In genomic region chr13:104286336-104286735, GRCm38 (mm10) we compare ENCODE assay signal across 8 mouse cellular contexts. TPM values are rescaled to one million over a fixed set of nuclear protein-coding genes. Genes with fewer than 3 reads are reported as not detected.
DNase-seq lines count a peak whose midpoint lies in the region; ATAC-seq and TF ChIP-seq lines count a peak whose summit lies in the region.

No protein-coding gene starts in this region.

- no peaks in the 10 kb centered on the region for H3K27me3 ChIP-seq in intestine, embryonic 14.5 days (replicated peaks; ENCODE audit: control insufficient read depth, insufficient read depth, low read length)
- no peaks in the 10 kb centered on the region for H3K27me3 ChIP-seq in neural tube, embryonic 14.5 days (ENCODE audit: control insufficient read depth, insufficient read depth, low read length)

- no peaks in the 10 kb centered on the region for H3K36me3 ChIP-seq in intestine, embryonic 14.5 days (ENCODE audit: control insufficient read depth, insufficient read depth, low read length)
- no peaks in the 10 kb centered on the region for H3K36me3 ChIP-seq in neural tube, embryonic 14.5 days (ENCODE audit: control insufficient read depth, insufficient read depth, low read length)

- DNase-seq in lung, postnatal 36 days: peak; percentile 10
- DNase-seq in lung, postnatal 14 days: no peak
- DNase-seq in intestine, embryonic 14.5 days (ENCODE audit: low spot score): no peak
- no peak for DNase-seq in left cerebral cortex, postnatal 4 days
- DNase-seq in gastrocnemius, postnatal 14 days: no peak

- TF ChIP-seq POLR2A in embryonic fibroblast, embryonic 13.5 days (IDR thresholded peaks at IDR 0.05; ENCODE audit: low read depth, low read length): no peak

- H3K9ac ChIP-seq in intestine, embryonic 14.5 days (ENCODE audit: low read length): peak overlapping the region; percentile 45
- no peak overlapping the region for H3K9ac ChIP-seq in neural tube, embryonic 14.5 days (replicated peaks; ENCODE audit: low read depth, low read length)

- H3K4me2 ChIP-seq in intestine, embryonic 14.5 days (ENCODE audit: low read length): peak overlapping the region; percentile 60
- H3K4me2 ChIP-seq in neural tube, embryonic 14.5 days (ENCODE audit: low read depth, low read length): peak overlapping the region; percentile 73

- TF ChIP-seq CTCF in embryonic fibroblast, embryonic 13.5 days (IDR thresholded peaks at IDR 0.05; ENCODE audit: borderline replicate concordance, insufficient read depth, low read length): no peak

- intact Hi-C loops in left cerebral cortex, postnatal 4 days (cut with DNase I): loop anchor here (5.0 to 10.0 kb wide), 3 partner anchors 236 to 648 kb away; no protein-coding TSS in a partner anchor
- intact Hi-C loops in gastrocnemius, postnatal 14 days (cut with DNase I; ENCODE audit: low total_unique reads): loop anchor here (5.0 to 10.0 kb wide), 2 partner anchors 396 to 658 kb away; no protein-coding TSS in a partner anchor

- H3K4me3 ChIP-seq in embryonic fibroblast, embryonic 13.5 days (ENCODE audit: insufficient read depth, low read length): peak overlapping the region; percentile 74
- peak overlapping the region; percentile 35 for H3K4me3 ChIP-seq in intestine, embryonic 14.5 days (ENCODE audit: low read depth, low read length)
- peak overlapping the region; percentile 38 for H3K4me3 ChIP-seq in neural tube, embryonic 14.5 days (ENCODE audit: low read depth, low read length)

- under 1% methylated on average over 4 of the region's 4 CpGs for WGBS in intestine, embryonic 14.5 days
- WGBS in neural tube, embryonic 14.5 days: 2% methylated on average over 4 of the region's 4 CpGs

- peak overlapping the region; percentile 99 for H3K27ac ChIP-seq in embryonic fibroblast, embryonic 13.5 days (ENCODE audit: insufficient read depth, low read length)
- peak overlapping the region; percentile 78; the same call in 1 of the 2 replicates for H3K27ac ChIP-seq in intestine, embryonic 14.5 days (ENCODE audit: low read depth)
- H3K27ac ChIP-seq in neural tube, embryonic 14.5 days (ENCODE audit: low read depth, low read length): peak overlapping the region; percentile 55

- H3K4me1 ChIP-seq in embryonic fibroblast, embryonic 13.5 days (ENCODE audit: control insufficient read depth, insufficient read depth, low read length): no peaks in the 10 kb centered on the region
- H3K4me1 ChIP-seq in intestine, embryonic 14.5 days (replicated peaks; ENCODE audit: control insufficient read depth, insufficient read depth, low read length): no peaks in the 10 kb centered on the region
- peaks cover 15% of the 10 kb centered on the region for H3K4me1 ChIP-seq in neural tube, embryonic 14.5 days (ENCODE audit: control insufficient read depth, insufficient read depth, low read length)

- no peaks in the 10 kb centered on the region for H3K9me3 ChIP-seq in intestine, embryonic 14.5 days (ENCODE audit: control insufficient read depth, low read length)
- H3K9me3 ChIP-seq in neural tube, embryonic 14.5 days (ENCODE audit: control insufficient read depth, low read length): no peaks in the 10 kb centered on the region

- no peak for ATAC-seq in intestine, embryonic 14.5 days (replicated peaks; ENCODE audit: low FRiP score, low TSS enrichment, low read depth)
- no peak for ATAC-seq in neural tube, embryonic 14.5 days (ENCODE audit: low read depth)
- no peak for ATAC-seq in frontal cortex, adult (ENCODE audit: low TSS enrichment)

RNA-seq across cellular contexts. Expression of gene Adamts6, which starts 1.3 kb away (rescaled TPM):
- 27.4 and 29.4 TPM in 2 replicates for polyA plus RNA-seq in embryonic fibroblast, embryonic 13.5 days (2011; ENCODE audit: insufficient read length, low read depth, missing spikeins)
- 4.4 and 4.5 TPM in 2 replicates for polyA plus RNA-seq in intestine, embryonic 14.5 days (2014; fragmentation: Nextera tagmentation; extraction: Ambion mirVana)
- 1.9 TPM in 2 replicates for polyA plus RNA-seq in neural tube, embryonic 14.5 days (2014; fragmentation: Nextera tagmentation; extraction: Ambion mirVana)
- total RNA-seq in left cerebral cortex, postnatal 4 days (2021): 1 to 10 TPM; 3.5 to 3.7 TPM
- total RNA-seq in gastrocnemius, postnatal 14 days (2021): under 1 TPM; 0.64 to 0.75 TPM

RNA-seq across cellular contexts. Expression of gene Ppwd1, which starts 57.7 kb away (rescaled TPM):
- polyA plus RNA-seq in embryonic fibroblast, embryonic 13.5 days (2011; ENCODE audit: insufficient read length, low read depth, missing spikeins): 14.7 and 20.8 TPM in 2 replicates
- 11.8 and 15.1 TPM in 2 replicates for polyA plus RNA-seq in intestine, embryonic 14.5 days (2014; fragmentation: Nextera tagmentation; extraction: Ambion mirVana)
- 8.3 and 8.5 TPM in 2 replicates for polyA plus RNA-seq in neural tube, embryonic 14.5 days (2014; fragmentation: Nextera tagmentation; extraction: Ambion mirVana)
- total RNA-seq in left cerebral cortex, postnatal 4 days (2021): 10 to 100 TPM; 10.9 to 12.5 TPM
- total RNA-seq in gastrocnemius, postnatal 14 days (2021): 1 to 10 TPM; 5.8 to 6.2 TPM

RNA-seq across cellular contexts. Expression of gene Cenpk, which starts 57.9 kb away (rescaled TPM):
- polyA plus RNA-seq in embryonic fibroblast, embryonic 13.5 days (2011; ENCODE audit: insufficient read length, low read depth, missing spikeins): 12.5 and 23.2 TPM in 2 replicates
- 53.4 and 63.7 TPM in 2 replicates for polyA plus RNA-seq in intestine, embryonic 14.5 days (2014; fragmentation: Nextera tagmentation; extraction: Ambion mirVana)
- polyA plus RNA-seq in neural tube, embryonic 14.5 days (2014; fragmentation: Nextera tagmentation; extraction: Ambion mirVana): 8.3 and 11.3 TPM in 2 replicates
- total RNA-seq in left cerebral cortex, postnatal 4 days (2021): 1 to 10 TPM; 3.4 to 5.1 TPM
- 1 to 10 TPM; 1.2 to 1.3 TPM for total RNA-seq in gastrocnemius, postnatal 14 days (2021)
